Mouse (Mus musculus) brain, embryonic 14.5 days (tissue): ENCODE data around the gene Tgm6. TPM values are rescaled to one million over a fixed set of nuclear protein-coding genes. Genes with fewer than 3 reads are reported as not detected.

Experiments used
- DNase-seq: peaks from one replicate; pipeline ENCODE4 v3.0.0-alpha.2; 2011; ENCODE audit warnings: low read depth
- CTCF ChIP-seq: fragments of 200-500 bp; IDR thresholded peaks from 2 replicates; pipeline ENCODE4 v1.5.1; 2012; ENCODE audit warnings: inconsistent platforms, mild to moderate bottlenecking, moderate library complexity, borderline replicate concordance; ENCODE audit not compliant: insufficient read depth, insufficient read length; ENCODE audit errors: extremely low read depth
- POLR2A ChIP-seq: fragments of 200-500 bp; IDR thresholded peaks from 2 replicates; pipeline ENCODE4 v1.6.1; 2012; ENCODE audit warnings: mild to moderate bottlenecking, inconsistent platforms, borderline replicate concordance; ENCODE audit not compliant: poor library complexity, insufficient read depth, insufficient read length, severe bottlenecking; ENCODE audit errors: extremely low read depth
- polyA plus RNA-seq: library from polyadenylated mRNA; depleted of rRNA; stranded (reverse); fragments of >200 nt; gene quantifications from 2 replicates; pipeline ENCODE4 v1.2.3, GENCODE M21; 2012; rRNA removed

The Tgm6 gene
- polyA plus RNA-seq, 1 experiment, result 0.23 TPM

GRCm38 (mm10) chr2:130179507-130180019 is 67.3 kb downstream of the Tgm6 start:
- DNase-seq, result no peak
- TF ChIP-seq POLR2A (no peak), CTCF (no peak)

GRCm38 (mm10) chr2:130188391-130188790 is 76.2 kb downstream of the Tgm6 start:
- DNase-seq, result no peak
- TF ChIP-seq POLR2A, result no peak
- TF ChIP-seq CTCF, result no peak

GRCm38 (mm10) chr2:130194894-130195293 is 82.7 kb downstream of the Tgm6 start, which contains the start of gene Tmc2:
TSS of gene Tmc2 (plus strand) at chr2:130195194.
- no peak for DNase-seq
- TF ChIP-seq CTCF (no peak), POLR2A (no peak)

- no peak for TF ChIP-seq POLR2A
- DNase-seq, result no peak
These were observed 88.7 kb downstream of the Tgm6 start for GRCm38 (mm10) chr2:130200961-130201360.

Other genes with a start within 250 kb of the Tgm6 start
- gene Tgm3, start 100.1 kb upstream of the Tgm6 start, polyA plus RNA-seq, result 0.19 and 0.25 TPM in 2 replicates
- gene Snrpb, start 67.0 kb downstream of the Tgm6 start, polyA plus RNA-seq, result 268 and 420 TPM in 2 replicates
- gene Tmc2, start 82.8 kb downstream of the Tgm6 start, polyA plus RNA-seq, result 0.05 TPM in 1 of 2 replicates, not detected in the other
- 213 and 300 TPM in 2 replicates for gene Nop56, start 162.0 kb downstream of the Tgm6 start, polyA plus RNA-seq
- 162 and 203 TPM in 2 replicates for gene Idh3b, start 172.1 kb downstream of the Tgm6 start, polyA plus RNA-seq
- 24.3 and 24.9 TPM in 2 replicates for gene Ebf4, start 182.8 kb downstream of the Tgm6 start, polyA plus RNA-seq